Mouse (Mus musculus): Measurements from ENCODE around the gene Dpagt1.

DNA sequence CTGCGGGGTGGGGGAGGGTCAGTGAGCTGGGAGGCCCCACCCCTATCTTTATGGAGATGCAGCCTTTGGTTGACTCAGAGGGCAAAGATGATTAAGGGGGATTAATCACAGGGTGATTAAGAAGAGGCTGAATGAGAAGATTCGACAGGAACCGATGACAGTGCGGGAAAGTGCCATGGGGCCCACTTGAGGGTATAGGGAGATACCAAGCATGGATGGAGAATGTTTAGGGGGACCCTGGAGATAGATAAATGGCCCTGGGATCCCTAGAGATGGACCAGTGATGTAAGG, 11.6 kb upstream of the Dpagt1 start:
- TF ChIP-seq POLR2A (IDR thresholded peaks at IDR 0.05; ENCODE audit: low read depth, low read length) (no peak), CTCF (IDR thresholded peaks at IDR 0.05; ENCODE audit: borderline replicate concordance, insufficient read depth, low read length) (no peak)
